Mouse (Mus musculus) MEL (cell line): ENCODE results near the gene Gtsf1.

ENCODE experiments used
- MAX ChIP-seq: IDR thresholded peaks from 2 replicates; pipeline ENCODE4 v1.6.1; 2011; ENCODE audit warnings: low read length, improper control_type of control experiment
- ZNF384 ChIP-seq: IDR thresholded peaks from 2 replicates; pipeline ENCODE4 v1.6.1; 2012; ENCODE audit warnings: low read depth, mild to moderate bottlenecking, inconsistent platforms, low read length, improper control_type of control experiment

DNA sequence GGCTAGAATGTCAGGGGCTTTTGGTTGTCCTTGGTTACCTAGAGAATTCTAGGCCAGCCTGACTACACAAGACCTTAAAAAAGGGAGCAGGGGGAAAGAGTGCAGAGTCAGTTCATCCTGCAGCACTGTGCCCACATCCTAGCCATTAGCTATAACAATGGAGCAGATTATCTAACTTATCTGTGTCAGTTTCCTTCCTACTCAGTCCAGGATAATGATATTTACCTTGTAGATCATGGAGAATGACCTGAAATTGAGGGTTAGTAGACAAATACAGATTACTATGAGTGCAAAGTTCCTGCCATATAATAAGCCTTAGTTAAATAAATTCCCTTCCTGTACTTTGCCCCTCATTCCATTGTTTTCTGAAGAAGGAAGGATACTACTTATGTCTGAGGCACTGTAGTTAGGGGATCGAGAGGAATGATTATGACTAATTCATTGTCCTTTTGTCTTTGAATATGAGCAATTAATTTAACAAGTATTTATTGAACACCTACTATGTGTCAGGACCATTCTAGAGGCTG, 48.9 kb upstream of the Gtsf1 start:
- TF ChIP-seq ZNF384 (no peak), MAX (no peak)
